ENCODE assay signal across 8 mouse cellular contexts in the genomic region with DNA sequence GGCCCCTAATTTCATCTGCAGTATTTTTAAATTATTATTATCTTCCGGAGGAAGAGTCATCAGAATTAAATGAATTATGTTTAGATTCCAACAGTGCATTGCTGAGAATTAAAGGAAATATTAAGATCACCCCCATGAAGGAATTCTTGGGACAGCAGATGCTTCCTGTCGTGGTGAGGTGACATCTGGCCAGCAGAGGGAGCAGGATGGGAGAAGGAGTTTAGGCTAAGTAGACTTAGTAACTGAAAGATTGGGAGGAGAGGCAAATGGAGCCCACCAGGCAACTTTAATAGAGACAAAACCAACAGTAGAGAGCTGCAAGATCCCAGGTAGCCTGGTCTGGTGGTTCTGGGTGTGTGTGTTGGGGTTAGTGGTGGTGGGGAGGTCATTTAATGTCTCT.
A peak's percentile ranks its signal among the peaks of the same experiment; 100 is the strongest.
DNase-seq lines count a peak whose midpoint lies in the region; ATAC-seq lines count a peak whose summit lies in the region.

No protein-coding gene starts in this region.

- H3K4me2 ChIP-seq in forebrain, embryonic 11.5 days (ENCODE audit: low read depth, low read length, severe bottlenecking), result no peak overlapping the region
- no peak overlapping the region for H3K4me2 ChIP-seq in forebrain, embryonic 12.5 days
- no peak overlapping the region for H3K4me2 ChIP-seq in kidney, embryonic 15.5 days

- no peaks in the 10 kb centered on the region for H3K9me3 ChIP-seq in forebrain, embryonic 11.5 days (ENCODE audit: control insufficient read depth, low read length)
- no peaks in the 10 kb centered on the region for H3K9me3 ChIP-seq in forebrain, embryonic 12.5 days
- no peaks in the 10 kb centered on the region for H3K9me3 ChIP-seq in kidney, embryonic 15.5 days (replicated peaks)

- no peak overlapping the region for H3K9ac ChIP-seq in forebrain, embryonic 11.5 days (ENCODE audit: low read length)
- no peak overlapping the region for H3K9ac ChIP-seq in forebrain, embryonic 12.5 days
- no peak overlapping the region for H3K9ac ChIP-seq in kidney, embryonic 15.5 days

- no peak overlapping the region for H3K27ac ChIP-seq in forebrain, embryonic 11.5 days (ENCODE audit: low read depth, low read length)
- no peak overlapping the region for H3K27ac ChIP-seq in forebrain, embryonic 12.5 days
- no peak overlapping the region for H3K27ac ChIP-seq in kidney, embryonic 15.5 days

- H3K36me3 ChIP-seq in forebrain, embryonic 11.5 days (ENCODE audit: control insufficient read depth, insufficient read depth, low read length), result no peaks in the 10 kb centered on the region
- no peaks in the 10 kb centered on the region for H3K36me3 ChIP-seq in forebrain, embryonic 12.5 days (replicated peaks)
- no peaks in the 10 kb centered on the region for H3K36me3 ChIP-seq in kidney, embryonic 15.5 days

- intact Hi-C loops in left cerebral cortex, postnatal 4 days (cut with DNase I), result no loop called here

- peak; percentile 59 for DNase-seq in forebrain, embryonic 11.5 days (ENCODE audit: low spot score)
- peak; percentile 53 for DNase-seq in left cerebral cortex, postnatal 4 days
- DNase-seq in left cerebral cortex, adult 11 months (ENCODE audit: low spot score), result no peak
- DNase-seq in adrenal gland, adult 2 months, result peak; percentile 25
- DNase-seq in retina, embryonic 14.5 days (ENCODE audit: low spot score), result peak; percentile 50
- no peak for DNase-seq in thymus, postnatal 0 days (ENCODE audit: low spot score)

- H3K4me3 ChIP-seq in forebrain, embryonic 11.5 days (ENCODE audit: low read depth, low read length), result no peak overlapping the region
- no peak overlapping the region for H3K4me3 ChIP-seq in forebrain, embryonic 12.5 days (replicated peaks)
- H3K4me3 ChIP-seq in kidney, embryonic 15.5 days (replicated peaks), result no peak overlapping the region

- 34% methylated on average over 2 of the region's 2 CpGs for WGBS in forebrain, embryonic 11.5 days
- WGBS in forebrain, embryonic 12.5 days, result 40% methylated on average over 2 of the region's 2 CpGs
- 19% methylated on average over 2 of the region's 2 CpGs for WGBS in kidney, embryonic 15.5 days

- no peaks in the 10 kb centered on the region for H3K4me1 ChIP-seq in forebrain, embryonic 11.5 days (replicated peaks; ENCODE audit: control insufficient read depth, insufficient read depth, low read length)
- H3K4me1 ChIP-seq in forebrain, embryonic 12.5 days, result no peaks in the 10 kb centered on the region
- H3K4me1 ChIP-seq in kidney, embryonic 15.5 days, result no peaks in the 10 kb centered on the region

- no peak for ATAC-seq in forebrain, embryonic 11.5 days (replicated peaks; ENCODE audit: low FRiP score)
- ATAC-seq in forebrain, embryonic 12.5 days (ENCODE audit: low FRiP score), result no peak
- 0 out of 2 replicates have a peak, but pooled peaks have one; percentile 43 for ATAC-seq in kidney, embryonic 15.5 days (replicated peaks; ENCODE audit: low FRiP score)

- H3K27me3 ChIP-seq in forebrain, embryonic 11.5 days (ENCODE audit: control insufficient read depth, insufficient read depth, low read length), result no peaks in the 10 kb centered on the region
- no peaks in the 10 kb centered on the region for H3K27me3 ChIP-seq in forebrain, embryonic 12.5 days
- H3K27me3 ChIP-seq in kidney, embryonic 15.5 days, result no peaks in the 10 kb centered on the region

Comparison
In these comparisons a context has a peak if more than half of its experiments do, and no peak if none do; other contexts are left out.
1. DNase-seq: peak in forebrain, embryonic 11.5 days (single experiment), left cerebral cortex, postnatal 4 days (single experiment), adrenal gland, adult 2 months (single experiment) and retina, embryonic 14.5 days (single experiment); none in left cerebral cortex, adult 11 months (single experiment) and thymus, postnatal 0 days (single experiment).